Mouse (Mus musculus) CH12.LX (cell line): Measurements from ENCODE around the gene Mixl1. TPM values are rescaled to one million over a fixed set of nuclear protein-coding genes. Genes with fewer than 3 reads are reported as not detected.

Experiments
- DNase-seq: peaks from one replicate; pipeline ENCODE4 v3.0.0-alpha.2; 2013; ENCODE audit errors: extremely low read depth
- H3K27ac ChIP-seq: 2 replicates; pipeline ENCODE4 v1.5.1; 2012; ENCODE audit warnings: low read depth, mild to moderate bottlenecking, control low read depth, moderate library complexity; ENCODE audit not compliant: insufficient read depth
- H3K27me3 ChIP-seq: replicated peaks from 2 replicates; pipeline ENCODE3; 2012; ENCODE audit warnings: inconsistent platforms
- H3K36me3 ChIP-seq, 2 experiments: replicated peaks in 1 of 2; 2 replicates each; pipeline versions ENCODE3 to v1.6.1; 2012; ENCODE audit warnings: inconsistent platforms in 1 of 2, low read length in 1 of 2, mild to moderate bottlenecking in 1 of 2, mixed read lengths in 1 of 2, moderate library complexity in 1 of 2; ENCODE audit not compliant: control insufficient read depth in 1 of 2, insufficient read depth in 1 of 2
- H3K4me1 ChIP-seq, 2 experiments: 2 replicates each; pipeline ENCODE4 v1.6.1; 2012; ENCODE audit warnings: inconsistent platforms in 1 of 2, moderate library complexity in 1 of 2; ENCODE audit not compliant: insufficient read depth in 2 of 2, control insufficient read depth in 1 of 2
- H3K4me2 ChIP-seq: 2 replicates; pipeline ENCODE4 v1.6.1; 2012; ENCODE audit warnings: low read depth, mild to moderate bottlenecking, control low read depth; ENCODE audit not compliant: poor library complexity, insufficient read depth, severe bottlenecking
- H3K4me3 ChIP-seq, 3 experiments: fragments of 150-350 bp in 1 of 3; sonication (generic) in 1 of 3; replicated peaks in 1 of 3; 2 replicates each; pipeline versions ENCODE3 to v1.5.1; 2011 to 2012; ENCODE audit warnings: low read depth in 2 of 3, low read length in 2 of 3, mild to moderate bottlenecking in 2 of 3, moderate library complexity in 2 of 3, control low read depth in 1 of 3, improper control_type of control experiment in 1 of 3, inconsistent platforms in 1 of 3, mixed read lengths in 1 of 3; ENCODE audit not compliant: poor library complexity in 1 of 3
- H3K79me2 ChIP-seq: replicated peaks from 2 replicates; pipeline ENCODE4 v1.6.1; 2012; ENCODE audit warnings: mild to moderate bottlenecking, moderate library complexity; ENCODE audit not compliant: control insufficient read depth, poor library complexity, insufficient read depth, severe bottlenecking; ENCODE audit errors: extremely low read depth
- H3K9ac ChIP-seq: 2 replicates; pipeline ENCODE4 v1.6.1; 2012; ENCODE audit warnings: low read depth, mild to moderate bottlenecking, control low read depth, moderate library complexity; ENCODE audit not compliant: insufficient read depth
- H3K9me3 ChIP-seq: replicated peaks from 2 replicates; pipeline ENCODE3; 2012; ENCODE audit warnings: low read length, inconsistent platforms, mixed read lengths
- CTCF ChIP-seq, 2 experiments: IDR thresholded peaks in 1 of 2; conservative IDR thresholded peaks in 1 of 2; 2 replicates each; pipeline ENCODE4 v1.5.1; 2011 to 2012; ENCODE audit warnings: low read depth in 2 of 2, low read length in 2 of 2, improper control_type of control experiment in 1 of 2, inconsistent platforms in 1 of 2, mild to moderate bottlenecking in 1 of 2, moderate library complexity in 1 of 2
- ELF1 ChIP-seq: IDR thresholded peaks from 2 replicates; pipeline ENCODE4 v1.6.1; 2014; ENCODE audit warnings: low read depth, mild to moderate bottlenecking, inconsistent platforms, low read length, improper control_type of control experiment
- EP300 ChIP-seq: IDR thresholded peaks from 2 replicates; pipeline ENCODE4 v1.6.1; 2011; ENCODE audit warnings: low read length, improper control_type of control experiment
- HCFC1 ChIP-seq: IDR thresholded peaks from 2 replicates; pipeline ENCODE4 v1.6.1; 2012; ENCODE audit warnings: low read depth, mild to moderate bottlenecking, inconsistent platforms, low read length, improper control_type of control experiment
- IRF4 ChIP-seq: IDR thresholded peaks from 2 replicates; pipeline ENCODE4 v1.6.1; 2014; ENCODE audit warnings: low read depth, mild to moderate bottlenecking, inconsistent platforms, low read length, improper control_type of control experiment
- MAX ChIP-seq: IDR thresholded peaks from 2 replicates; pipeline ENCODE4 v1.6.1; 2011; ENCODE audit warnings: low read length, improper control_type of control experiment
- MEF2A ChIP-seq: IDR thresholded peaks from 2 replicates; pipeline ENCODE4 v1.6.1; 2014; ENCODE audit warnings: low read depth, mild to moderate bottlenecking, inconsistent platforms, low read length, improper control_type of control experiment, borderline replicate concordance
- MXI1 ChIP-seq: IDR thresholded peaks from 2 replicates; pipeline ENCODE4 v1.6.1; 2011; ENCODE audit warnings: mild to moderate bottlenecking, low read depth, low read length, improper control_type of control experiment
- MYC ChIP-seq: IDR thresholded peaks from 2 replicates; pipeline ENCODE4 v1.6.1; 2011; ENCODE audit warnings: low read depth, mild to moderate bottlenecking, improper control_type of control experiment, low read length
- NELFE ChIP-seq: IDR thresholded peaks from 2 replicates; pipeline ENCODE4 v1.6.1; 2011; ENCODE audit warnings: low read depth, low read length, improper control_type of control experiment
- RAD21 ChIP-seq: IDR thresholded peaks from 2 replicates; pipeline ENCODE4 v1.6.1; 2011; ENCODE audit warnings: low read depth, mild to moderate bottlenecking, low read length, improper control_type of control experiment, moderate library complexity
- TCF12 ChIP-seq: IDR thresholded peaks from 2 replicates; pipeline ENCODE4 v1.6.1; 2014; ENCODE audit warnings: low read depth, mild to moderate bottlenecking, inconsistent platforms, low read length, improper control_type of control experiment
- UBTF ChIP-seq: IDR thresholded peaks from 2 replicates; pipeline ENCODE4 v1.6.1; 2012; ENCODE audit warnings: low read depth, mild to moderate bottlenecking, inconsistent platforms, low read length, improper control_type of control experiment, moderate library complexity
- ZC3H11A ChIP-seq: IDR thresholded peaks from 2 replicates; pipeline ENCODE4 v1.6.1; 2012; ENCODE audit warnings: low read depth, mild to moderate bottlenecking, inconsistent platforms, low read length, improper control_type of control experiment
- ZKSCAN1 ChIP-seq: IDR thresholded peaks from 2 replicates; pipeline ENCODE4 v1.6.1; 2012; ENCODE audit warnings: low read depth, inconsistent platforms, low read length, improper control_type of control experiment, borderline replicate concordance
- dilution Hi-C: fragments of 300-500 bp; cut with MboI; formaldehyde crosslinking; loops from 2 replicates; pipeline ENCODE4 v1.14.3; 2020; ENCODE audit warnings: low sequenced_read_pairs; ENCODE audit not compliant: extremely low pct_unique_long_range_greater_than_20kb, extremely low pct_ligation_motif_present
- in situ Hi-C: fragments of 300-500 bp; cut with MboI; formaldehyde crosslinking; loops from 3 replicates; pipeline ENCODE4 v1.14.3; 2019; ENCODE audit warnings: low sequenced_read_pairs, low pct_ligation_motif_present, low pct_unique_long_range_greater_than_20kb, mixed read lengths
- polyA plus RNA-seq: library from polyadenylated mRNA; unstranded; fragments of >175 nt; gene quantifications from 2 replicates; pipeline ENCODE4 v1.2.1, GENCODE M21; 2012; ENCODE audit warnings: low read depth; ENCODE audit not compliant: insufficient read length
- total RNA-seq, 2 experiments: library from RNA; depleted of rRNA; stranded (reverse); fragments of 300-350 nt in 1 of 2; fragments of >200 nt in 1 of 2; gene quantifications; 2 replicates each; pipeline ENCODE4 v1.2.3; 2012 to 2014

The Mixl1 gene
- total and polyA plus RNA-seq, 3 experiments, result not detected

DNA sequence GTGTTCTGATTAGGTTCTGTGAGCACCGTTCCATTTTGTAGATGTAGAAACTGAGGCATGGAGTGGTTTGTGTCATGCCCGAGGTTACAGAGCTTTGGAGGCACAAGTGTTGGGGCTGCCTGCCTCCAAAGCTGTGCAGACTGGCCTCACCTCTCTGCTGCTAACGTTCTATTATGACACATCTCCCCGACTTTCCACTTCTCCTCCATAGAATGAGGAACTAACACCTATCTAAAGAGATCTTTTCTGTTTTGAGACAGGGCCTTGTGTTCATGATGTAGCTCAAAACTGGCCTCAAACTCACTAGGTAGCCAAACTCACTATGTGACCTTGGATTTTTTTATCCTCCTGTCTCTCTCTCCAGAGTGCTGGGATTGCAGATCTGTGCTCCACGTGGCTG, 21.9 kb upstream of the Mixl1 start:
- Histone ChIP-seq H3K27me3 (no peaks in the 10 kb centered on the region), H3K4me3 (no peak overlapping the region), H3K27ac (no peak overlapping the region), H3K4me1 (peaks cover 0 to 11% of the 10 kb centered on the region in 2 experiments; a peak in 3 of 4 replicates), H3K9me3 (no peaks in the 10 kb centered on the region), H3K9ac (no peak overlapping the region), H3K79me2 (no peaks in the 10 kb centered on the region), H3K36me3 (no peaks in the 10 kb centered on the region), H3K4me2 (no peak overlapping the region)
- no peak for TF ChIP-seq UBTF
- TF ChIP-seq EP300, result peak; percentile 37; the same call in 1 of the 2 replicates
- DNase-seq, result peak; percentile 46
- in situ Hi-C loops (no loop called here), dilution Hi-C loops (no loop called here)

GRCm38 (mm10) chr1:180708935-180709776, 12.3 kb upstream of the Mixl1 start:
- no peak for DNase-seq
- H3K9me3 ChIP-seq, result no peaks in the 10 kb centered on the region
- no peaks in the 10 kb centered on the region for H3K27me3 ChIP-seq
- H3K4me3 ChIP-seq, result no peak overlapping the region
- H3K4me2 ChIP-seq, result no peak overlapping the region
- no peaks in the 10 kb centered on the region for H3K36me3 ChIP-seq
- H3K27ac ChIP-seq, result no peak overlapping the region
- no peak for TF ChIP-seq ZC3H11A
- TF ChIP-seq MXI1, result no peak
- no peak for TF ChIP-seq MYC
- TF ChIP-seq ELF1, result no peak
- TF ChIP-seq ZKSCAN1, result no peak
- TF ChIP-seq MAX, result no peak
- TF ChIP-seq HCFC1, result no peak
- TF ChIP-seq CTCF (conservative IDR thresholded peaks at IDR 0.05 in 1 of 2, IDR thresholded peaks at IDR 0.05 in 1 of 2; ENCODE audit: low read depth in 2 of 2, low read length in 2 of 2), result no peak
- TF ChIP-seq IRF4, result no peak
- no peak for TF ChIP-seq MEF2A
- TF ChIP-seq RAD21, result no peak
- TF ChIP-seq TCF12, result no peak
- no peak for TF ChIP-seq NELFE
- H3K4me1 ChIP-seq, result peaks cover 0 to 19% of the 10 kb centered on the region in 2 experiments; a peak in 2 of 4 replicates
- no peak overlapping the region for H3K9ac ChIP-seq
- H3K79me2 ChIP-seq, result no peaks in the 10 kb centered on the region
- dilution Hi-C loops (no loop called here), in situ Hi-C loops (no loop called here)
